Mouse (Mus musculus) CH12.LX (cell line): Measurements from ENCODE around the gene Zbbx.

Source experiments
- CTCF ChIP-seq, 2 experiments: IDR thresholded peaks in 1 of 2; conservative IDR thresholded peaks in 1 of 2; 2 replicates each; pipeline ENCODE4 v1.5.1; 2011 to 2012; ENCODE audit warnings: low read depth in 2 of 2, low read length in 2 of 2, improper control_type of control experiment in 1 of 2, inconsistent platforms in 1 of 2, mild to moderate bottlenecking in 1 of 2, moderate library complexity in 1 of 2
- EP300 ChIP-seq: IDR thresholded peaks from 2 replicates; pipeline ENCODE4 v1.6.1; 2011; ENCODE audit warnings: low read length, improper control_type of control experiment
- NELFE ChIP-seq: IDR thresholded peaks from 2 replicates; pipeline ENCODE4 v1.6.1; 2011; ENCODE audit warnings: low read depth, low read length, improper control_type of control experiment
- POLR2A ChIP-seq: IDR thresholded peaks from 2 replicates; pipeline ENCODE4 v1.6.1; 2011; ENCODE audit warnings: low read depth, mild to moderate bottlenecking, improper control_type of control experiment, low read length
- USF2 ChIP-seq: conservative IDR thresholded peaks from 2 replicates; pipeline ENCODE4 v1.6.1; 2011; ENCODE audit warnings: low read depth, low read length, improper control_type of control experiment

DNA sequence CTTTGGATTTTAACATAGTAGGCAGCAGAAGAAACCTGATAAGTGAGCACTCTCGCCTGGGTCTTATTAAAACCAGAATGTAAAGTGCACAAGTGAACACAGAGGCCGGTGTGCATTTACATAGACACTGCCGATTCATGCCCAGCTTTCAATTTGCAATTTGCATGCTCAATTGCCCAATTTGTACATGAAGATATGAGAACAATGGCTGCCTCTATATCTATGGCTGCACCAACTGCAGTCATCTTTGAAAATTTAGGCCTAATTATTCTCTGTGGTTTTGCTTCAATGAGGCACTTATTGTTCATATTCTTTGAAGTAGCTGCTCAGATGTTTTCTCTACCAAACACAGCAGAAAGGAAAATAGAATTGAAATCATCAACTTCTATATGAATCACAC is 23.0 kb downstream of the Zbbx start:
- no peak for TF ChIP-seq EP300
- no peak for TF ChIP-seq NELFE
- no peak for TF ChIP-seq USF2
- no peak for TF ChIP-seq POLR2A
- TF ChIP-seq CTCF (conservative IDR thresholded peaks at IDR 0.05 in 1 of 2, IDR thresholded peaks at IDR 0.05 in 1 of 2; ENCODE audit: low read depth in 2 of 2, low read length in 2 of 2): no peak
